Mouse (Mus musculus) stomach, embryonic 15.5 days (tissue): Measurements from ENCODE around the gene Lsg1. TPM values are rescaled to one million over a fixed set of nuclear protein-coding genes. Genes with fewer than 3 reads are reported as not detected.

Experiments
- ATAC-seq: fragments of 200-750 bp; cut with Nextera tagmentation; 2 replicates; pipeline ENCODE4 v1.8.0; 2017; ENCODE audit warnings: low read depth, moderate number of reproducible peaks, moderate TSS enrichment; ENCODE audit not compliant: insufficient read depth, low FRiP score
- H3K27ac ChIP-seq: fragments of 300-500 bp; sonication (generic); 2 replicates; pipeline ENCODE4 v1.5.1; 2015; ENCODE audit warnings: mild to moderate bottlenecking, inconsistent platforms
- H3K27me3 ChIP-seq: fragments of 300-500 bp; sonication (generic); replicated peaks from 2 replicates; pipeline ENCODE4 v1.6.1; 2015; ENCODE audit warnings: inconsistent platforms
- H3K36me3 ChIP-seq: fragments of 300-500 bp; sonication (generic); 2 replicates; pipeline ENCODE4 v1.6.1; 2015; ENCODE audit warnings: inconsistent platforms
- H3K4me1 ChIP-seq: fragments of 300-500 bp; sonication (generic); 2 replicates; pipeline ENCODE4 v1.6.1; 2015; ENCODE audit warnings: inconsistent platforms
- H3K4me2 ChIP-seq: fragments of 300-500 bp; sonication (generic); 2 replicates; pipeline ENCODE4 v1.6.1; 2015; ENCODE audit warnings: mild to moderate bottlenecking, inconsistent platforms
- H3K4me3 ChIP-seq: fragments of 300-500 bp; sonication (generic); replicated peaks from 2 replicates; pipeline ENCODE4 v1.5.1; 2015; ENCODE audit warnings: inconsistent platforms
- H3K9ac ChIP-seq: fragments of 300-500 bp; sonication (generic); 2 replicates; pipeline ENCODE4 v1.6.1; 2015; ENCODE audit warnings: inconsistent platforms
- H3K9me3 ChIP-seq: fragments of 300-500 bp; sonication (generic); 2 replicates; pipeline ENCODE4 v1.6.1; 2016; ENCODE audit warnings: inconsistent platforms
- WGBS: fragments of 180-500 bp; shearing (Covaris S2); methylation state at CpG from one replicate; pipeline ENCODE4 v1.1.7; 2015; 5-methylcytosine and 5-hydroxymethylcytosine counted together
- polyA plus RNA-seq: library from polyadenylated mRNA; unstranded; fragments of >200 nt; fragmentation: Nextera tagmentation; extraction: Ambion mirVana; gene quantifications from 2 replicates; pipeline ENCODE4 v1.2.1, GENCODE M21; 2015

The Lsg1 gene
- polyA plus RNA-seq, 1 experiment from 2014 or later, result 56.1 TPM

- Histone ChIP-seq H3K4me1 (no peaks in the 10 kb centered on the region), H3K9me3 (no peaks in the 10 kb centered on the region), H3K4me3 (no peak overlapping the region), H3K4me2 (no peak overlapping the region), H3K27ac (no peak overlapping the region), H3K36me3 (no peaks in the 10 kb centered on the region), H3K9ac (no peak overlapping the region), H3K27me3 (no peaks in the 10 kb centered on the region)
- no peak for ATAC-seq
- 72% methylated on average over 5 of the region's 5 CpGs for WGBS
Measured at GRCm38 (mm10) chr16:30611331-30611730, 23.9 kb upstream of the Lsg1 start.

DNA sequence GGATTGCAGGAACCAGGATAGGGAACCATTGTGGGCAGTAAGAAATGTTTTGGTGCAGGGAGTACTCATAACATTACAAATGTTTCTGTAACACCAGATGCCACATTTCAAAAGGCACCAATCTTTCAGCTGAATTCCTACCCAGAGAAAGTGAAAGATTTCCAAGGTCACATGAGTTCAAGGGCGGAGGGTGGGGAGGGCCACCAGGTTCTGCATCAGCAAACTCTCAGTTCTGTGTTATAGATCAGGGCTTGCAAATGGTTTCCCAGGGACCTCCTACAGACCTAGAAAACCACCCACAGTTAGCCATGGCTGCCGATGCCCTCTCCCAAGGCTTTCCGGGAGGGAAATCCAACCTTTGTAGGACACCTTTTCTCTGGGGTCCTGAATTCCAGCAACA is 20.5 kb upstream of the Lsg1 start:
- H3K4me3 ChIP-seq, result no peak overlapping the region
- no peak overlapping the region for H3K27ac ChIP-seq
- no peaks in the 10 kb centered on the region for H3K27me3 ChIP-seq
- no peak overlapping the region for H3K9ac ChIP-seq
- no peaks in the 10 kb centered on the region for H3K9me3 ChIP-seq
- no peak for ATAC-seq
- no peaks in the 10 kb centered on the region for H3K36me3 ChIP-seq
- no peak overlapping the region for H3K4me2 ChIP-seq
- H3K4me1 ChIP-seq, result peaks cover 17% of the 10 kb centered on the region
- WGBS, result 74% methylated on average over 3 of the region's 3 CpGs

GRCm38 (mm10) chr16:30605528-30605927 is 18.1 kb upstream of the Lsg1 start:
- Histone ChIP-seq H3K36me3 (no peaks in the 10 kb centered on the region), H3K4me2 (no peak overlapping the region), H3K27me3 (no peaks in the 10 kb centered on the region), H3K9ac (no peak overlapping the region), H3K4me3 (no peak overlapping the region), H3K27ac (no peak overlapping the region), H3K4me1 (peaks cover 37% of the 10 kb centered on the region), H3K9me3 (no peaks in the 10 kb centered on the region)
- WGBS, result 76% methylated on average over 6 of the region's 6 CpGs
- ATAC-seq, result no peak

DNA sequence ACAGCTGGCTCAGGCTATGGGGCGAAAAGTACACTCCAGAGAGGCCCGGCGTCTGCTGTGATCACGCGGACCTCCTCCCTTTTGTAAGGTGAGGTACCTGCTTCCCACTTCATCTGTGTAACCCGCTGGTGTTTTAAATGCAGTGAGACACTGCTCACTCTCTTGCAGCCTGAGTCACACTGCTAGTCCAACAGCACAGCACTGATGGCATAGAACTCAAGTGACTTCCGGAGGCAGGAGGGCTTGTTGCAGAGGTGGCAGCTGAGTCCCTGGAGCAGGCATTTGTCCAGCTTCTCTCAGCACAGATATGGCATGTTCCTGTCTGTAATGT is 17.4 kb upstream of the Lsg1 start:
- H3K4me1 ChIP-seq, result peaks cover 37% of the 10 kb centered on the region
- H3K27ac ChIP-seq, result no peak overlapping the region
- no peak overlapping the region for H3K4me3 ChIP-seq
- H3K4me2 ChIP-seq, result no peak overlapping the region
- H3K27me3 ChIP-seq, result no peaks in the 10 kb centered on the region
- ATAC-seq, result no peak
- 71% methylated on average over 7 of the region's 7 CpGs for WGBS
- no peak overlapping the region for H3K9ac ChIP-seq
- no peaks in the 10 kb centered on the region for H3K9me3 ChIP-seq
- no peaks in the 10 kb centered on the region for H3K36me3 ChIP-seq

- H3K4me2 ChIP-seq, result no peak overlapping the region
Measured at GRCm38 (mm10) chr16:30604061-30604806, 16.8 kb upstream of the Lsg1 start.

DNA sequence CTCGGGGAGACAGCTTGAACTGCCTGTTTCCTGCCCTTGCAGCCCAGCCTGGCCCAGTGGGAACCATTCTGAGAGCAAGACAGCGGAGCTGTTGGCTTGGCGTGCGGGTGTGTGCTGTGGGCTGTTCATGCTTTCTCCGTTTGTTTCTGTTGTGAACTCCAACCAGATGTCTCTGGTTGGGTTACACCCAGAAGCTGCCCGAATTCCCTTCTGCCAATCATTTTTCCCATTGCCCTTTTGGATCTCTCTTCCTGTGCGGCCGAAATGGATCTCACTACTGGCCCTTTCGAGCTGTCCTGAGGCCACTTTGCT is 16.1 kb upstream of the Lsg1 start:
- H3K27ac ChIP-seq, result peak overlapping the region; percentile 57
- H3K4me1 ChIP-seq, result peaks cover 37% of the 10 kb centered on the region
- H3K4me2 ChIP-seq, result peak overlapping the region; percentile 38
- no peaks in the 10 kb centered on the region for H3K27me3 ChIP-seq
- no peak overlapping the region for H3K9ac ChIP-seq
- 48% methylated on average over 9 of the region's 9 CpGs for WGBS
- ATAC-seq, result no peak
- H3K9me3 ChIP-seq, result no peaks in the 10 kb centered on the region
- no peaks in the 10 kb centered on the region for H3K36me3 ChIP-seq
- no peak overlapping the region for H3K4me3 ChIP-seq

More at GRCm38 (mm10) chr16:30604061-30604806, 16.8 kb upstream of the Lsg1 start:
- no peaks in the 10 kb centered on the region for H3K9me3 ChIP-seq
- WGBS, result 71% methylated on average over 16 of the region's 16 CpGs
- H3K9ac ChIP-seq, result no peak overlapping the region
- no peak for ATAC-seq
- H3K4me1 ChIP-seq, result peaks cover 37% of the 10 kb centered on the region
- H3K27ac ChIP-seq, result no peak overlapping the region
- no peaks in the 10 kb centered on the region for H3K36me3 ChIP-seq
- H3K27me3 ChIP-seq, result no peaks in the 10 kb centered on the region
- H3K4me3 ChIP-seq, result no peak overlapping the region

- WGBS, result 29% methylated on average over 18 of the region's 18 CpGs
- Histone ChIP-seq H3K4me3 (no peak overlapping the region; the same call in 1 of the 2 replicates), H3K27ac (peak overlapping the region; percentile 57), H3K4me1 (peaks cover 37% of the 10 kb centered on the region), H3K9me3 (no peaks in the 10 kb centered on the region), H3K9ac (no peak overlapping the region), H3K36me3 (no peaks in the 10 kb centered on the region), H3K4me2 (peak overlapping the region; percentile 38), H3K27me3 (no peaks in the 10 kb centered on the region)
- ATAC-seq, result no peak
Measured at GRCm38 (mm10) chr16:30602684-30603530, 15.5 kb upstream of the Lsg1 start.

DNA sequence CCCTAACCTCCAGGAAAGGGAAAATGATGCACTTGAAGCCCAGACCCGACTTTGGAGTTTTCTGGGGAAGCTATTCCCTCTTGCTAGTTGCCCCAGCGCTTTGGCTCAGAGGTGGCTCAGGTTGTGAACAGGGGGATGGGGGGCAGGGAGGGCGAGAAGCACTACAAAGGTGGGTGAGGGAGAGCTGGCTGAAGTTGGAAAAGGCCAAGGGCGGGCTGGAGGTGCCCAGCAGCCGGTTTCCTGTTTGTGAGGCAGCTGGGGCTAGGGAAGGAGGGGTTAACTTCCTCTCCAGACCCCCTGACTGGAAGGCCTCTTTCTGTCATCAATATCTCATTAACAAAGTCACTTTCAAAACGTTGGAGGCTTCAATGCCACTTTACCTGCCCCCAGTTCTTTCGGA is 14.6 kb upstream of the Lsg1 start:
- ATAC-seq, result no peak
- no peak overlapping the region for H3K27ac ChIP-seq
- H3K36me3 ChIP-seq, result no peaks in the 10 kb centered on the region
- peak overlapping the region; percentile 95 for H3K4me2 ChIP-seq
- H3K4me3 ChIP-seq, result peak overlapping the region; percentile 69
- H3K4me1 ChIP-seq, result peaks cover 37% of the 10 kb centered on the region
- H3K9me3 ChIP-seq, result no peaks in the 10 kb centered on the region
- no peaks in the 10 kb centered on the region for H3K27me3 ChIP-seq
- H3K9ac ChIP-seq, result no peak overlapping the region; the same call in 1 of the 2 replicates
- WGBS, result 32% methylated on average over 7 of the region's 7 CpGs

GRCm38 (mm10) chr16:30601046-30601832 is 13.8 kb upstream of the Lsg1 start:
- 10% methylated on average over 42 of the region's 42 CpGs for WGBS
- peaks cover 44% of the 10 kb centered on the region for H3K4me1 ChIP-seq
- no peak for ATAC-seq

DNA sequence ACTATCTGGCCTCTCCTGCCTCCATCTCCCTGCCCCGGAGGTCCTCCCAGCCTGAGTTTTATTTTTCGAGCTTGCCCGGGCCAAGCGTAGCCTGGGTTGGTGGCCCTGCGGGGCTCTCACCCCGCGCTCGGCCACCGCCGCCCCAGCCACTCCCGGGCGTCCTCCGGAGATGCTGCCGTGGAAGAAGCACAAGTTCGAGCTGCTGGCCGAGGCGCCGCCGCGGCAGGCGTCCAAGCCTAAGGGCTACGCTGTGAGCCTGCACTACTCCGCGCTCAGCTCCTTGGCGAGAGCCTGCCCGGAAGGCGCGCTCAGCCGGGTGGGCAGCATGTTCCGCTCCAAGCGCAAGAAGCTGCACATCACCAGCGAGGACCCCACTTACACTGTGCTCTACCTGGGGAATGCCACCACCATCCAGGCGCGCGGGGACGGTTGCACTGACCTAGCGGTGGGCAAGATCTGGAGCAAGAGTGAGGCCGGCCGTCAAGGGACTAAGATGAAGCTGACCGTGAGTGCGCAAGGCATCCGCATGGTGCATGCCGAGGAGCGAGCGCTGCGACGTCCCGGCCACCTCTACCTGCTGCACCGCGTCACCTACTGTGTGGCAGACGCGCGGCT is 13.1 kb upstream of the Lsg1 start:
- no peak for ATAC-seq
- Histone ChIP-seq H3K27ac (peak overlapping the region; percentile 87), H3K9ac (peak overlapping the region; percentile 47; the same call in 1 of the 2 replicates), H3K4me3 (peak overlapping the region; percentile 69), H3K4me2 (peak overlapping the region; percentile 95), H3K36me3 (no peaks in the 10 kb centered on the region), H3K27me3 (no peaks in the 10 kb centered on the region), H3K9me3 (no peaks in the 10 kb centered on the region), H3K4me1 (peaks cover 47% of the 10 kb centered on the region)
- under 1% methylated on average over 53 of the region's 53 CpGs for WGBS

More at GRCm38 (mm10) chr16:30601046-30601832, 13.8 kb upstream of the Lsg1 start:
- Histone ChIP-seq H3K4me2 (peak overlapping the region; percentile 95), H3K36me3 (no peaks in the 10 kb centered on the region), H3K27ac (peak overlapping the region; percentile 87; the same call in 1 of the 2 replicates), H3K9ac (peak overlapping the region; percentile 47), H3K27me3 (no peaks in the 10 kb centered on the region), H3K4me3 (peak overlapping the region; percentile 69), H3K9me3 (no peaks in the 10 kb centered on the region)

GRCm38 (mm10) chr16:30599491-30600268 is 12.3 kb upstream of the Lsg1 start, which contains the start of gene Fam43a:
Gene Fam43a, plus strand, starts transcription at chr16:30599723.
- peak within 1 kb of the TSS; percentile 95 for H3K4me2 ChIP-seq
- ATAC-seq, result peak; percentile 77
- no peaks in the 10 kb centered on the region for H3K9me3 ChIP-seq
- H3K9ac ChIP-seq, result peak within 1 kb of the TSS; percentile 47
- H3K36me3 ChIP-seq, result no peaks in the 10 kb centered on the region
- no peaks in the 10 kb centered on the region for H3K27me3 ChIP-seq
- peaks cover 46% of the 10 kb centered on the region for H3K4me1 ChIP-seq
- WGBS, result under 1% methylated on average over 63 of the region's 63 CpGs
- H3K27ac ChIP-seq, result peak within 1 kb of the TSS; percentile 87
- H3K4me3 ChIP-seq, result peak within 1 kb of the TSS; percentile 69
